Mouse (Mus musculus): ENCODE data around the gene Camk2d. TPM values are rescaled to one million over a fixed set of nuclear protein-coding genes. Genes with fewer than 3 reads are reported as not detected.
A peak's percentile ranks its signal among the peaks of the same experiment; 100 is the strongest.

The Camk2d gene
- total RNA-seq, 2 experiments from 2014 or later = 37.0 to 37.2 TPM

- DNase-seq (ENCODE audit: extremely low spot score in 1 of 2, low spot score in 1 of 2) = no peak
These were observed 138.4 kb downstream of the Camk2d start for GRCm38 (mm10) chr3:126734533-126734932.

GRCm38 (mm10) chr3:126735211-126735610, 139.1 kb downstream of the Camk2d start:
- no peak for DNase-seq (ENCODE audit: extremely low spot score in 1 of 2, low spot score in 1 of 2)

- DNase-seq (ENCODE audit: extremely low spot score in 1 of 2, low spot score in 1 of 2) = no peak
These were observed 141.0 kb downstream of the Camk2d start for GRCm38 (mm10) chr3:126737128-126737527.

- DNase-seq (ENCODE audit: extremely low spot score in 1 of 2, low spot score in 1 of 2) = no peak
These were observed 144.0 kb downstream of the Camk2d start for GRCm38 (mm10) chr3:126740146-126740545.

GRCm38 (mm10) chr3:126744432-126745133, 148.5 kb downstream of the Camk2d start:
- no peak for DNase-seq (ENCODE audit: extremely low spot score in 1 of 2, low spot score in 1 of 2)

- no peak for DNase-seq (ENCODE audit: extremely low spot score in 1 of 2, low spot score in 1 of 2)
These were observed 150.2 kb downstream of the Camk2d start for GRCm38 (mm10) chr3:126746148-126746803.

GRCm38 (mm10) chr3:126747628-126748027, 151.5 kb downstream of the Camk2d start:
- DNase-seq (ENCODE audit: extremely low spot score in 1 of 2, low spot score in 1 of 2) = no peak

GRCm38 (mm10) chr3:126751377-126752098, 155.4 kb downstream of the Camk2d start:
- no peak for DNase-seq (ENCODE audit: extremely low spot score in 1 of 2, low spot score in 1 of 2)

- DNase-seq (ENCODE audit: extremely low spot score in 1 of 2, low spot score in 1 of 2) = no peak
These were observed 156.9 kb downstream of the Camk2d start for GRCm38 (mm10) chr3:126752978-126753377.

GRCm38 (mm10) chr3:126758398-126758797, 162.3 kb downstream of the Camk2d start:
- no peak for DNase-seq (ENCODE audit: extremely low spot score in 1 of 2, low spot score in 1 of 2)

- no peak for DNase-seq (ENCODE audit: extremely low spot score in 1 of 2, low spot score in 1 of 2)
These were observed 164.5 kb downstream of the Camk2d start for GRCm38 (mm10) chr3:126760608-126761007.

- peak in 1 of 2 experiments; percentile 14 for DNase-seq (ENCODE audit: extremely low spot score in 1 of 2, low spot score in 1 of 2)
These were observed 168.6 kb downstream of the Camk2d start for GRCm38 (mm10) chr3:126764745-126765144.

- DNase-seq (ENCODE audit: extremely low spot score in 1 of 2, low spot score in 1 of 2) = no peak
These were observed 174.0 kb downstream of the Camk2d start for GRCm38 (mm10) chr3:126770056-126770455.

GRCm38 (mm10) chr3:126771032-126771431, 174.9 kb downstream of the Camk2d start:
- no peak for DNase-seq (ENCODE audit: extremely low spot score in 1 of 2, low spot score in 1 of 2)

- peak; percentile 41 to 68 for DNase-seq (ENCODE audit: extremely low spot score in 1 of 2, low spot score in 1 of 2)
These were observed 175.4 kb downstream of the Camk2d start for GRCm38 (mm10) chr3:126771541-126771940.

- DNase-seq (ENCODE audit: extremely low spot score in 1 of 2, low spot score in 1 of 2) = no peak
These were observed 179.9 kb downstream of the Camk2d start for GRCm38 (mm10) chr3:126776001-126776400.

- no peak for DNase-seq (ENCODE audit: extremely low spot score in 1 of 2, low spot score in 1 of 2)
These were observed 181.0 kb downstream of the Camk2d start for GRCm38 (mm10) chr3:126777101-126777500.

- DNase-seq (ENCODE audit: extremely low spot score in 1 of 2, low spot score in 1 of 2) = no peak
These were observed 181.8 kb downstream of the Camk2d start for GRCm38 (mm10) chr3:126777879-126778278.

GRCm38 (mm10) chr3:126780014-126780615, 184.0 kb downstream of the Camk2d start:
- DNase-seq (ENCODE audit: extremely low spot score in 1 of 2, low spot score in 1 of 2) = no peak

- DNase-seq (ENCODE audit: extremely low spot score in 1 of 2, low spot score in 1 of 2) = no peak
These were observed 197.2 kb downstream of the Camk2d start for GRCm38 (mm10) chr3:126793035-126793964.
